Mouse (Mus musculus): ENCODE data around the gene Sprr2a2. TPM values are rescaled to one million over a fixed set of nuclear protein-coding genes. Genes with fewer than 3 reads are reported as not detected.
"Not testable (repeated sequence)": the region's sequence is repeated elsewhere in the genome, so short reads cannot be mapped to it uniquely, and the experiment has no call there.

Sprr2a2 gene
- polyA plus RNA-seq, 1 experiment from 2014 or later, result not detected

DNA sequence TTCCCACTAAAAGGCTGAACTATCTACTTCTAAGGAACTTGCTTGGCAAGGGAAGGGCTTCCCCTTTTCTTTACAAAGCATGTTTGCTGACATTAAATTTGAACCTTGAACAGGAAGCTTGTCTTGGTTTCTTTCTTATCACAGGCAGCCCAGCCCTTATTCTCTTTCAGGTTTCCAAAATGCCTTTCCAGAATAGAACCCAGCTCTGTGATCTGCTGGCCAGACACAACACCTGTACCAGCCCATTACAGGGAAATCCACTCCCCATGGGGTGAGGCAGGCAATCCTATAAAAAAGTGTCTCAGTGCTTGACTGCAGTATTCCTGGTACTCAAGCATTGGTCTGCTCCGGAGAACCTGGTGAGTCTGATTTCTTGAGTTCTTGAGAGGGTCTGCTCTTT, 69.4 kb downstream of the Sprr2a2 start, which contains the start of gene Sprr2a3:
Gene Sprr2a3 (plus strand): TSS at position 317 of the 400 bp plus-strand sequence.
- H3K4me3 ChIP-seq (replicated peaks); H3K27ac ChIP-seq (replicated peaks); ATAC-seq (ENCODE audit: low FRiP score); H3K27me3 ChIP-seq (replicated peaks); H3K9ac ChIP-seq (replicated peaks); H3K9me3 ChIP-seq (replicated peaks); H3K36me3 ChIP-seq; H3K4me1 ChIP-seq; H3K4me2 ChIP-seq: not testable (repeated sequence)
- 97% methylated on average over 1 of the region's 1 CpGs for WGBS

DNA sequence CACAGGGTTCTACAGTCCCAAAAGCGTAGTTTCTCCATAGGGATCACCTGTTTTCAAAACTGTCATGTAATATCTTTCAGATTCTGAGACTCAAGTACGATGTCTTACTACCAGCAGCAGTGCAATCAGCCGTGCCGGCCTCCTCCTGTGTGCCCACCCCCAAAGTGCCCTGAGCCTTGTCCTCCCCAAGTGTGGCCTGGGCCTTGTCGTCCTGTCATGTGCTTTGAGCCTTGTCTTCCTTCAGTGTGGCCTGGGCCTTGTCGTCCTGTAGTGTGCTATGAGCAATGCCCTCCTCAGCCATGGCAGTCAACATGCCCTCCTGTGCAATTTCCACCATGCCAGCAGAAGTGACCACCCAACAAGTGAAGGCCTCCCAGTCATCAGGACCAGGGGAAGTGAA, 72.8 kb downstream of the Sprr2a2 start:
- H3K27ac ChIP-seq (replicated peaks); H3K27me3 ChIP-seq (replicated peaks); H3K4me2 ChIP-seq; H3K4me3 ChIP-seq (replicated peaks); ATAC-seq (ENCODE audit: low FRiP score); H3K9me3 ChIP-seq (replicated peaks); H3K36me3 ChIP-seq; H3K4me1 ChIP-seq; H3K9ac ChIP-seq (replicated peaks): not testable (repeated sequence)
- WGBS, result 87% methylated on average over 6 of the region's 6 CpGs

Other genes with a start within 250 kb of the Sprr2a2 start
- gene Pglyrp3, start 201.3 kb upstream of the Sprr2a2 start, polyA plus RNA-seq (2015; fragmentation: Nextera tagmentation; extraction: Ambion mirVana), result not detected in 2 replicates
- 8.6 and 9.6 TPM in 2 replicates for gene Lor, start 132.8 kb upstream of the Sprr2a2 start, polyA plus RNA-seq (2015; fragmentation: Nextera tagmentation; extraction: Ambion mirVana)
- not detected in 2 replicates for gene Prr9, start 92.0 kb upstream of the Sprr2a2 start, polyA plus RNA-seq (2015; fragmentation: Nextera tagmentation; extraction: Ambion mirVana)
- gene Lelp1, start 73.2 kb upstream of the Sprr2a2 start, polyA plus RNA-seq (2015; fragmentation: Nextera tagmentation; extraction: Ambion mirVana), result not detected in 2 replicates
- gene Sprr2a1, start 121 bp upstream of the Sprr2a2 start, polyA plus RNA-seq (2015; fragmentation: Nextera tagmentation; extraction: Ambion mirVana), result 0.80 TPM in 1 of 2 replicates, not detected in the other
- gene Sprr2a3, start 69.5 kb downstream of the Sprr2a2 start, polyA plus RNA-seq (2015; fragmentation: Nextera tagmentation; extraction: Ambion mirVana), result 5.6 TPM in 1 of 2 replicates, not detected in the other
- gene Sprr2b, start 100.7 kb downstream of the Sprr2a2 start, polyA plus RNA-seq (2015; fragmentation: Nextera tagmentation; extraction: Ambion mirVana), result 0.20 TPM in 1 of 2 replicates, not detected in the other
- gene Sprr2d, start 123.2 kb downstream of the Sprr2a2 start, polyA plus RNA-seq (2015; fragmentation: Nextera tagmentation; extraction: Ambion mirVana), result 0.38 TPM in 1 of 2 replicates, not detected in the other
- gene Sprr2e, start 136.2 kb downstream of the Sprr2a2 start, polyA plus RNA-seq (2015; fragmentation: Nextera tagmentation; extraction: Ambion mirVana), result not detected in 2 replicates
- gene Sprr2f, start 149.3 kb downstream of the Sprr2a2 start, polyA plus RNA-seq (2015; fragmentation: Nextera tagmentation; extraction: Ambion mirVana), result not detected in 2 replicates
- not detected in 2 replicates for gene Sprr2h, start 169.8 kb downstream of the Sprr2a2 start, polyA plus RNA-seq (2015; fragmentation: Nextera tagmentation; extraction: Ambion mirVana)
- gene Sprr2i, start 192.1 kb downstream of the Sprr2a2 start, polyA plus RNA-seq (2015; fragmentation: Nextera tagmentation; extraction: Ambion mirVana), result not detected in 2 replicates
- not detected in 2 replicates for gene Sprr2j-ps, start 202.2 kb downstream of the Sprr2a2 start, polyA plus RNA-seq (2015; fragmentation: Nextera tagmentation; extraction: Ambion mirVana)
- gene Gm9774, start 213.5 kb downstream of the Sprr2a2 start, polyA plus RNA-seq (2015; fragmentation: Nextera tagmentation; extraction: Ambion mirVana), result 8.1 and 9.3 TPM in 2 replicates
- gene Sprr2k, start 216.7 kb downstream of the Sprr2a2 start, polyA plus RNA-seq (2015; fragmentation: Nextera tagmentation; extraction: Ambion mirVana), result not detected in 2 replicates
- not detected in 2 replicates for gene Sprr1b, start 222.9 kb downstream of the Sprr2a2 start, polyA plus RNA-seq (2015; fragmentation: Nextera tagmentation; extraction: Ambion mirVana)
- 0.14 TPM in 1 of 2 replicates, not detected in the other for gene Sprr3, start 242.8 kb downstream of the Sprr2a2 start, polyA plus RNA-seq (2015; fragmentation: Nextera tagmentation; extraction: Ambion mirVana)

Measured in neural tube, embryonic 15.5 days (tissue).